Mouse (Mus musculus) thymus, postnatal 0 days (tissue): ENCODE measurements around the gene Zfp493. TPM values are rescaled to one million over a fixed set of nuclear protein-coding genes. Genes with fewer than 3 reads are reported as not detected.

Experiments
- polyA plus RNA-seq: library from polyadenylated mRNA; unstranded; fragments of >200 nt; fragmentation: Nextera tagmentation; extraction: Ambion mirVana; gene quantifications from 2 replicates; pipeline ENCODE4 v1.2.1, GENCODE M21; 2015

Zfp493 gene
- polyA plus RNA-seq, 1 experiment from 2014 or later, result 1.1 TPM

Other genes starting within 250 kb of the Zfp493 start
- gene Zfp748, start 225.9 kb upstream of the Zfp493 start, polyA plus RNA-seq, result 13.5 and 14.0 TPM in 2 replicates
- 5.0 and 5.3 TPM in 2 replicates for gene Zfp729b, start 170.0 kb upstream of the Zfp493 start, polyA plus RNA-seq
- gene Gm49345, start 141.9 kb upstream of the Zfp493 start, polyA plus RNA-seq, result not detected in 2 replicates
- 3.2 and 3.9 TPM in 2 replicates for gene Zfp729a, start 141.9 kb upstream of the Zfp493 start, polyA plus RNA-seq
- 7.8 and 9.0 TPM in 2 replicates for gene Zfp738, start 92.6 kb upstream of the Zfp493 start, polyA plus RNA-seq
- gene Zfp65, start 50.5 kb upstream of the Zfp493 start, polyA plus RNA-seq, result 3.7 and 3.8 TPM in 2 replicates
- gene Zfp85, start 24.5 kb upstream of the Zfp493 start, polyA plus RNA-seq, result 7.8 and 8.5 TPM in 2 replicates
- gene Zfp273, start 34.0 kb downstream of the Zfp493 start, polyA plus RNA-seq, result 6.8 and 7.9 TPM in 2 replicates
- gene Gm10037, start 51.4 kb downstream of the Zfp493 start, polyA plus RNA-seq, result 1.6 TPM in 2 replicates
- not detected in 2 replicates for gene BC048507, start 83.6 kb downstream of the Zfp493 start, polyA plus RNA-seq